Mouse (Mus musculus): Measurements from ENCODE around the gene Elf3. TPM values are rescaled to one million over a fixed set of nuclear protein-coding genes. Genes with fewer than 3 reads are reported as not detected.
A peak's percentile ranks its signal among the peaks of the same experiment; 100 is the strongest.

Elf3 gene
- polyA plus RNA-seq, 1 experiment, result 0.21 TPM

DNA sequence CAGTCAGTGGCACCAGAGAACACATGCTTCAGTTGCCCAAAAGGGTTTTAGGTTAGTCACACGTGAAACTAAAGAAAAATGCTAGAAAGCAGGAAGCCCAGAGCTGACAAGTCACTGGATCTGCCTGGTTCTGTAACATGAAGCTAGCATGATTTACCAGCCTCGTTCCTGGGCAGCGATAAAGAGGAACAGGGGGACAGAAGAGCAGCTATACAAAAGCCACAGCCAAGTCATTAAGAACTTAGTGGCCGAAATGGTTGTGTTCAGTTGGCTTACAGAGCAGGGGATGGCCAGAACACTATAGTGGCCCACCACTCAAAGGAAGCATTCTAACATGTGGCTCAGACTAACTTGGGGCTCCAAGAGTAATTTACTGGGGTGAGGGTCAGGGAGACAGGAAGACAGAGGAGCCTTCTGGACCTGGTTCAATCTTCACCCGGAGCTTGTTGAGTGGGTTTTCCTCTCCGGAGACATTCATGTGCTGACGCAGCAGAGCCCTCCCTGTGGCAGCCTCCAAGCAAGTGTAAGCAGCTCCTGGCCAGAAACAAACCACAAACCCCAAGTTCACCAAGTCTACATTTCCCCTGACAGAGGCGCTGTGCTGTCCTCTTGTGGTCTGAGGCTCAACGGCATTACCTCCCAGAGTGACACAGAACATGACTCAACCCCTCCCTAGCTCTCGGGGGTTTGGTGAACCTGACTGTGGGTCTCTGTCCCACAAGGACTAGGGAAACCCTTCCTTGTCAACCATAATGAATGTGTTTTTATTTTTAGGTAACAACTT is 9.5 kb upstream of the Elf3 start:
- Histone ChIP-seq H3K4me1 (ENCODE audit: control insufficient read depth, insufficient read depth, low read length) (no peaks in the 10 kb centered on the region), H3K4me3 (ENCODE audit: insufficient read depth, low read length) (no peak overlapping the region), H3K27ac (ENCODE audit: insufficient read depth, low read length) (no peak overlapping the region)
- TF ChIP-seq CTCF (IDR thresholded peaks at IDR 0.05; ENCODE audit: extremely low read depth, insufficient read depth, low read length), result no peak
- TF ChIP-seq POLR2A (IDR thresholded peaks at IDR 0.05; ENCODE audit: extremely low read depth, insufficient read depth, low read length), result no peak

DNA sequence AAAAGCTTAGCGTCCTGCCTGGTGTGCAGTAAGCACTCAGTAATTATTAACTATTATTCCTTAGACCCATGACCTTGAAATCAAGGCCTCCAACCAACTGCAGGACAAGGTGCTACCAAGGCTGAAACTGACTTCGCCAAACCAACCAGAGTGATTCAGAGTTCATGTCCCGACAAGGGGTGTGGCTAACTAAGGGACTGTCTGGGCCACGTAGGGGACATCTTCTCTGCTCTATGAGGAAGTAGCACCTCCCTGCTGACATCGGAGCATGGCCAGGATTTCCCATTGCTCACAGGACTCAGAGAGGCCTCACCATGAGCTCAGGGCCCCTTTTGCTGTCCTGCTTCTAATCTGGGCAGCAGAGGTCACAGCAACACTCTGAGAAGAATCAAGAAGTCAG is 7.5 kb upstream of the Elf3 start:
- H3K27ac ChIP-seq (ENCODE audit: insufficient read depth, low read length), result no peak overlapping the region
- no peaks in the 10 kb centered on the region for H3K4me1 ChIP-seq (ENCODE audit: control insufficient read depth, insufficient read depth, low read length)
- TF ChIP-seq POLR2A (IDR thresholded peaks at IDR 0.05; ENCODE audit: extremely low read depth, insufficient read depth, low read length), result no peak
- TF ChIP-seq CTCF (IDR thresholded peaks at IDR 0.05; ENCODE audit: extremely low read depth, insufficient read depth, low read length), result no peak
- no peak overlapping the region for H3K4me3 ChIP-seq (ENCODE audit: insufficient read depth, low read length)

DNA sequence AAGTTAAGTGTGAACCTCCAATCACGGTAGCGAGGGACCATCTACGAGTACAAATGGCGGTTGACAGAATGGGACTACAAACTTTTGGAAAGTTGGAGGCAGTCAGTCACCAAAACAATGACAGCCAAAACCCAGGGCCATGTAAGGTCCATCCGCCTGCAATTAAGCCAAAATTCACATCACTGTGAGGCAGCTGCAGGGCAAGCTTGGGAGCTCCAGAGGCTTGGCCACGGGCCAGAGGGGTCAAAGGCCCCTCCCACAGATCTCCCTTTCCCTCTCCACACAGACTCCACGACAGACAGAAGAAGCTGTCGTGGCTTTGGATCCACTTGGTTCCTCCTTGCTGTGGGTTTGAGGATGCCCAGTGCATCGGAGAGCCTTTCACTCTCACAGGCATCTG is 4.9 kb upstream of the Elf3 start:
- TF ChIP-seq CTCF (IDR thresholded peaks at IDR 0.05; ENCODE audit: extremely low read depth, insufficient read depth, low read length), result no peak
- TF ChIP-seq POLR2A (IDR thresholded peaks at IDR 0.05; ENCODE audit: extremely low read depth, insufficient read depth, low read length), result no peak
- no peak overlapping the region for H3K4me3 ChIP-seq (ENCODE audit: insufficient read depth, low read length)
- no peak overlapping the region for H3K27ac ChIP-seq (ENCODE audit: insufficient read depth, low read length)
- H3K4me1 ChIP-seq (ENCODE audit: control insufficient read depth, insufficient read depth, low read length), result no peaks in the 10 kb centered on the region

DNA sequence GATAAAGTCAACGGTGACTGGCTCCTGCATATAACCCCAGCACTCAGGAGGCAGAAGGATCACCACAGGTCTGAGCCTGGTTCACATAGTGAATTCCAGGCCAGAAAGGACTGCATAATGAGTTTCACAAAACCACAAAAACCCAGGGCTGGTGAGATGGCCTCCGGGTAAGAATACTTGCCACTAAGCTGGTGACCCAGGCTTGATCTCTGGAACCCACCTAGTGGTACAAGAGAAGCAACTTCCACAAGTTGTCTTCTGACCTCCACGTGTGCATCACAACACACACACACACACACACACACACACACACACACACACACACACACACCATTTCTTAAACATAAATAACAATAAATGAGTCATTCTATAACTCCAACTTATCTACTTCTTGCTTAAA is 4.0 kb upstream of the Elf3 start:
- H3K4me1 ChIP-seq (ENCODE audit: control insufficient read depth, insufficient read depth, low read length), result no peaks in the 10 kb centered on the region
- no peak overlapping the region for H3K4me3 ChIP-seq (ENCODE audit: insufficient read depth, low read length)
- TF ChIP-seq CTCF (IDR thresholded peaks at IDR 0.05; ENCODE audit: extremely low read depth, insufficient read depth, low read length), result no peak
- TF ChIP-seq POLR2A (IDR thresholded peaks at IDR 0.05; ENCODE audit: extremely low read depth, insufficient read depth, low read length), result no peak
- H3K27ac ChIP-seq (ENCODE audit: insufficient read depth, low read length), result no peak overlapping the region

DNA sequence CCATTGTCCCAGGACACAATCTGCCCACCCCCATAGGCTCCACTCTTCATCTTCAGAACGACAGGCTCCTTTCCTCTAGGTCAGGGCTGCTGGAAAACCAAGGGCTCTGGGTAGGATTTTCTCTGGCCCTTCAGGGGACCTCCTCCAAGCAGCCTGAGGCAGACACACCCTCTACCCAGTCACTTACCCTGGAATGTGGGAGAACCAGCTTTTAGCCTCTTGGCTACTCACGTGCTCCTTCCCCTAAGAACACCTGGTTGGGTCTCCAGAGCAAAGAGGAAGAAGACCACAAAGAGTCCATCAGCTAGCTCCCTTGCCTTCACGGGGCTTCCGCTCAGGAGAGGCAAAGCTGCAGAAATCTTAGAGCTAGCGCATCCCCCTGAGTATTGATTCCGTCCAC is 2.6 kb upstream of the Elf3 start:
- TF ChIP-seq POLR2A (IDR thresholded peaks at IDR 0.05; ENCODE audit: extremely low read depth, insufficient read depth, low read length) (no peak), CTCF (IDR thresholded peaks at IDR 0.05; ENCODE audit: extremely low read depth, insufficient read depth, low read length) (no peak)
- Histone ChIP-seq H3K4me3 (ENCODE audit: insufficient read depth, low read length) (no peak overlapping the region), H3K4me1 (ENCODE audit: control insufficient read depth, insufficient read depth, low read length) (no peaks in the 10 kb centered on the region), H3K27ac (ENCODE audit: insufficient read depth, low read length) (no peak overlapping the region)

DNA sequence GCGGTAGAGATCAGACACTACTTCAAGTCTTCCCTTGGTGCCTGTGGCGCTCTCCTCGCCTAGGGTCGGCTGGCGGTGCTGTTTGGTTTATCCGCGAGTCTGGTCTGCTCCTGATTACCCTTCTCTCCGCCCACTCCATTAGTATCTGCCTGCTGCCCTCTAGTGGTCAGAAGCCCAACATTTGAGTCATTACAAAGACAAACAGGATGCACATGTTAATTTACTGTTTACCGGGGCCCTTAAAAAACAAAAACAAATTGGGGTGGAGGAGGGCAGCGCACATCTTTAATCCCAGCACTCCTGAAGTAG is 714 bp upstream of the Elf3 start:
- Histone ChIP-seq H3K27ac (ENCODE audit: insufficient read depth, low read length) (no peak overlapping the region), H3K4me3 (ENCODE audit: insufficient read depth, low read length) (no peak overlapping the region), H3K4me1 (ENCODE audit: control insufficient read depth, insufficient read depth, low read length) (no peaks in the 10 kb centered on the region)
- TF ChIP-seq POLR2A (IDR thresholded peaks at IDR 0.05; ENCODE audit: extremely low read depth, insufficient read depth, low read length) (no peak), CTCF (IDR thresholded peaks at IDR 0.05; ENCODE audit: extremely low read depth, insufficient read depth, low read length) (peak; percentile 72)

DNA sequence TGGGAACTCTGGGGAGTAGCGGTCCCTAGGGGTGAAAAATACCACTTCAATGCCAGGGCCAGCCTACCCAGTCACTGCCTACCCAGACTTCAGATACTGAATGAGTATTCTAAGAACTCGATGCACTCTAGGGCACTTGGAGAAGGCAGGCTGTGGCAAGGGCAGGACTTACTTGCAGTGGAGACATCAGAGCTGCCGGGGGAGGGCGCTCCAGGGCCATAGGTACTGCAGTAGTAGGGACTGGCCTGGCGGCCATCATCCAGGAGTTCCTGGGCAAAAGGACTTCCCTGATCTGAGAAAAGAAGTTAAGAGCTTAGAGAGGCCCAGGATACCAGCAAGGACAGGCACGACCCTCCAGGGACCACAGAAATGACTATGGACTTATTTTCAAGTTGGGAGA is 2.1 kb downstream of the Elf3 start:
- TF ChIP-seq CTCF (IDR thresholded peaks at IDR 0.05; ENCODE audit: extremely low read depth, insufficient read depth, low read length), result no peak
- H3K4me1 ChIP-seq (ENCODE audit: control insufficient read depth, insufficient read depth, low read length), result no peaks in the 10 kb centered on the region
- H3K4me3 ChIP-seq (ENCODE audit: insufficient read depth, low read length), result no peak overlapping the region
- H3K27ac ChIP-seq (ENCODE audit: insufficient read depth, low read length), result no peak overlapping the region

DNA sequence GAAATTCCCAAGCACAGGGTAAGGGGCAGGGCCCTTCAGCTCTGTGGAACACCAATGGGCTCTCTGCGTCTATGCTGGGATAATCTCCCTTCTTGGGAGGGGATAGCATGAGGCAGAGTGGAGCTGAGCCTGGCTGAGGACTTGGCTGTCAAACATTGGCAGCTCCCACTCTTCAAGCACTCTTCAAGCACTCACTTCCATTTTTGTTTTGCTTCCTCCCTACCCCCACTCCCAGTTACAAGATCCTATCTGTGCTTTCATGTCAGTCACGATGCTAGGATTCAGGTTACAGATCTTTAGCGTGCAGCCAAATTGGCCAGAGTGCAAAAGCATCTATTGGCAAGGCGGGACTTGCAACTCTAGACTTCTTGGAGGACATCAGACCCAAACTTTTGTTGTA is 5.5 kb downstream of the Elf3 start:
- H3K4me1 ChIP-seq (ENCODE audit: control insufficient read depth, insufficient read depth, low read length), result no peaks in the 10 kb centered on the region
- no peak overlapping the region for H3K27ac ChIP-seq (ENCODE audit: insufficient read depth, low read length)
- TF ChIP-seq CTCF (IDR thresholded peaks at IDR 0.05; ENCODE audit: extremely low read depth, insufficient read depth, low read length), result no peak
- no peak for TF ChIP-seq POLR2A (IDR thresholded peaks at IDR 0.05; ENCODE audit: extremely low read depth, insufficient read depth, low read length)
- no peak overlapping the region for H3K4me3 ChIP-seq (ENCODE audit: insufficient read depth, low read length)

DNA sequence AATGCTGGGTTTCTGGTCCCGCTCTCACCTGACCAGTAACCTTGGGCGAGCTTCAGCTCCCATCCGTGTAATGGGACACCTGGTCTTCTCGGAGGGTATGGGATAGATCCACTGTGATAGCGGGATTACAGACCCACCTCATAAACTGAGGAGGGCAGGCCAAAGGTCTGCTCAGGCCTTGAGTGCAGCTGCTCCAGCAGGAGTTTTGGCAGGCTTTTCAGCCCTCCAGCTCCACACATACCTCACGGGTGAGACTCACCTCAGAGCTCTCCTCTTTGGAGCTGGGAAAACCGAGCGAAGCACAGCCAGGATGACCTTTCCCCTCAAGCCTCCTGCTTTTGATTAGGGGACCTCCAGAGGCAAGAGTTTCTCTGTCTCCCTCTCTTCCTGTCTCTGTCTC is 7.0 kb downstream of the Elf3 start:
- no peaks in the 10 kb centered on the region for H3K4me1 ChIP-seq (ENCODE audit: control insufficient read depth, insufficient read depth, low read length)
- H3K27ac ChIP-seq (ENCODE audit: insufficient read depth, low read length), result no peak overlapping the region
- TF ChIP-seq CTCF (IDR thresholded peaks at IDR 0.05; ENCODE audit: extremely low read depth, insufficient read depth, low read length) (no peak), POLR2A (IDR thresholded peaks at IDR 0.05; ENCODE audit: extremely low read depth, insufficient read depth, low read length) (no peak)
- no peak overlapping the region for H3K4me3 ChIP-seq (ENCODE audit: insufficient read depth, low read length)

DNA sequence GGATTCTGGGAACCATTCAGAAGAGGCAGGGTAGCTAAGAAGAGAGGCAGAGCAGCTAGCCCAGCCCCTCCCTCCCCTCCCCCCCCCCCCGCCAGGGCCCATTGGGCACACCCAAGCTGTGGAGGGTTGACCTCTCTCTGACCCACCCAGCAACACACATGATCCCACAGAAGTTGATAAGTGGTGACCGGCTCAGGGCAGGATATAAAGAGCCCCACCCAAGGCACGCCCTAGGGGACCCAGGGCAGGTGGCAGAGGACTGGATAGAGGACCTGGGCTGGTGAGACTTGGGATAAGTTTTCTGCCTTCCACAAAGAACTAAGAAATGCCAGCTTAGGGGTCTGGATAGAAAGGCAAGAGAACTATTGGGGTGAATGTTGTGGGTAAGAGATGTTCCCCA is 7.7 kb downstream of the Elf3 start:
- TF ChIP-seq POLR2A (IDR thresholded peaks at IDR 0.05; ENCODE audit: extremely low read depth, insufficient read depth, low read length) (no peak), CTCF (IDR thresholded peaks at IDR 0.05; ENCODE audit: extremely low read depth, insufficient read depth, low read length) (no peak)
- H3K27ac ChIP-seq (ENCODE audit: insufficient read depth, low read length), result no peak overlapping the region
- H3K4me3 ChIP-seq (ENCODE audit: insufficient read depth, low read length), result no peak overlapping the region
- no peaks in the 10 kb centered on the region for H3K4me1 ChIP-seq (ENCODE audit: control insufficient read depth, insufficient read depth, low read length)

Data from cortical plate, adult 2 months (tissue).